Mouse (Mus musculus): Measurements from ENCODE around the gene Olfr1410.

- TF ChIP-seq CTCF (IDR thresholded peaks at IDR 0.05; ENCODE audit: low read depth, low read length) (no peak), POLR2A (IDR thresholded peaks at IDR 0.05; ENCODE audit: insufficient read depth, low read length) (no peak), EP300 (IDR thresholded peaks at IDR 0.05; ENCODE audit: insufficient read depth, low read depth, low read length) (no peak)
These were observed 29.0 kb downstream of the Olfr1410 start for GRCm38 (mm10) chr1:92634569-92634968.

All from ES-Bruce4 (cell line).